Comparison of ENCODE assay signal across 10 mouse cellular contexts in the genomic region with DNA sequence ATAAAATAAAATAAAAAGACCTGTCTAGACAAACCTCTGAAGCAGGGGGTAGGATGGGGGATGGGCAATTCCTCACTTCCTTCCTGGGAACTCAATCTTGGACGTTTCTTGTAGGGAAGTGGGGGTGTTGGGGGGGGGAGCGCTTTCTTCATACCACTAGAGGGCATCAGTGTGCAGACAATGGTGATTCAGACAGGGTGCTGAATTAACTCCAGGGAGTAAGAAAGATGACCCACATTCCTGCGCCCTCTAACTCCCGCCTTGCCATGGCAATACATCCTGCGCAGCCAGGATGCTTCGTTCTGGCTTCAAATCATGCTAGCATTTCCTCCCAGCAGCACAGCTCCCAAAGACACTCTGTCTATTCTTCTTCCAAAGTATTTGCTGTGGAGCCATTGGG.
DNase-seq lines count a peak whose midpoint lies in the region; ATAC-seq and TF ChIP-seq lines count a peak whose summit lies in the region.
"Had no signal": no experiment of that assay in that cellular context is flagged by ENCODE, and none has a peak within 500 bp of the region (broad histone marks: within the 10 kb centered on the region; RNA-seq: fewer than 3 reads in every experiment).

No protein-coding gene starts in this region.

- no peak overlapping the region for H3K4me3 ChIP-seq in forebrain, embryonic 10.5 days
- no peak overlapping the region for H3K4me3 ChIP-seq in forebrain, embryonic 13.5 days
- H3K4me3 ChIP-seq in layer of hippocampus, adult 2 months = no peak overlapping the region
- no peak overlapping the region for H3K4me3 ChIP-seq in MEL (ENCODE audit: control insufficient read depth in 1 of 2, insufficient read depth in 1 of 2, low read depth in 2 of 2, low read length in 2 of 2)
- no peak overlapping the region for H3K4me3 ChIP-seq in limb, embryonic 10.5 days
- H3K4me3 ChIP-seq: liver, embryonic 13.5 days had no signal

- no peak overlapping the region for H3K27ac ChIP-seq in forebrain, embryonic 10.5 days
- no peak overlapping the region for H3K27ac ChIP-seq in forebrain, embryonic 13.5 days
- H3K27ac ChIP-seq in layer of hippocampus, adult 2 months = peak overlapping the region; percentile 48; the same call in 1 of the 2 replicates
- no peak overlapping the region for H3K27ac ChIP-seq in MEL (ENCODE audit: control insufficient read depth, low read depth, low read length)
- H3K27ac ChIP-seq in limb, embryonic 10.5 days = no peak overlapping the region
- H3K27ac ChIP-seq: liver, embryonic 13.5 days had no signal

- H3K9me3 ChIP-seq in forebrain, embryonic 10.5 days = no peaks in the 10 kb centered on the region
- no peaks in the 10 kb centered on the region for H3K9me3 ChIP-seq in forebrain, embryonic 13.5 days (replicated peaks)
- H3K9me3 ChIP-seq in MEL (replicated peaks; ENCODE audit: insufficient read depth, low read length) = no peaks in the 10 kb centered on the region
- H3K9me3 ChIP-seq in limb, embryonic 10.5 days (replicated peaks) = no peaks in the 10 kb centered on the region
- H3K9me3 ChIP-seq: liver, embryonic 13.5 days had no signal

- peak; percentile 80 for TF ChIP-seq CTCF in layer of hippocampus, adult 2 months (conservative IDR thresholded peaks at IDR 0.05)
- TF ChIP-seq CTCF in MEL (IDR thresholded peaks at IDR 0.05 in 2 of 3, conservative IDR thresholded peaks at IDR 0.05 in 1 of 3; ENCODE audit: control insufficient read depth in 1 of 3, insufficient read depth in 1 of 3, low read depth in 2 of 3, low read length in 3 of 3, poor library complexity in 1 of 3, severe bottlenecking in 1 of 3) = peak in 2 of 3 experiments; percentile 24 to 26; a peak in 4 of 6 replicates

- H3K9ac ChIP-seq in forebrain, embryonic 13.5 days = no peak overlapping the region
- no peak overlapping the region for H3K9ac ChIP-seq in MEL (ENCODE audit: control insufficient read depth, low read depth, low read length, poor library complexity, severe bottlenecking)
- H3K9ac ChIP-seq: liver, embryonic 13.5 days had no signal

- H3K79me2 ChIP-seq in MEL (ENCODE audit: control insufficient read depth, insufficient read depth, low read length, poor library complexity) = no peaks in the 10 kb centered on the region

- 20% methylated on average over 6 of the region's 6 CpGs for WGBS in forebrain, embryonic 10.5 days
- 22% methylated on average over 6 of the region's 6 CpGs for WGBS in forebrain, embryonic 13.5 days
- WGBS in limb, embryonic 10.5 days = 16% methylated on average over 6 of the region's 6 CpGs

- no peaks in the 10 kb centered on the region for H3K36me3 ChIP-seq in forebrain, embryonic 10.5 days (replicated peaks)
- no peaks in the 10 kb centered on the region for H3K36me3 ChIP-seq in forebrain, embryonic 13.5 days (ENCODE audit: poor library complexity, severe bottlenecking)
- H3K36me3 ChIP-seq in MEL (ENCODE audit: control insufficient read depth in 1 of 2, insufficient read depth in 2 of 2, low read length in 2 of 2) = no peaks in the 10 kb centered on the region
- H3K36me3 ChIP-seq in limb, embryonic 10.5 days = no peaks in the 10 kb centered on the region
- H3K36me3 ChIP-seq: liver, embryonic 13.5 days had no signal

- H3K27me3 ChIP-seq in forebrain, embryonic 10.5 days (ENCODE audit: poor library complexity, severe bottlenecking) = no peaks in the 10 kb centered on the region
- H3K27me3 ChIP-seq in forebrain, embryonic 13.5 days = no peaks in the 10 kb centered on the region
- no peaks in the 10 kb centered on the region for H3K27me3 ChIP-seq in MEL (ENCODE audit: control insufficient read depth in 1 of 2, insufficient read depth in 2 of 2, low read length in 2 of 2)
- no peaks in the 10 kb centered on the region for H3K27me3 ChIP-seq in limb, embryonic 10.5 days (ENCODE audit: low read depth, poor library complexity, severe bottlenecking)
- H3K27me3 ChIP-seq: liver, embryonic 13.5 days; Patski had no signal

- TF ChIP-seq RAD21 in MEL (IDR thresholded peaks at IDR 0.05; ENCODE audit: low read depth, low read length) = no peak; the same call in 1 of the 2 replicates

- H3K4me2 ChIP-seq in forebrain, embryonic 13.5 days = no peak overlapping the region
- H3K4me2 ChIP-seq: liver, embryonic 13.5 days had no signal

- peak; percentile 23 for DNase-seq in forebrain, embryonic 10.5 days (ENCODE audit: extremely low spot score, low spot score)
- DNase-seq in layer of hippocampus, adult 2 months (ENCODE audit: low spot score in 2 of 2) = peak; percentile 6 to 32
- DNase-seq in layer of hippocampus, adult 9-10 months (ENCODE audit: low spot score) = no peak
- peak; percentile 7 for DNase-seq in MEL (ENCODE audit: low read depth, low spot score)
- peak; percentile 32 for DNase-seq in limb, embryonic 10.5 days (ENCODE audit: low spot score)
- no peak for DNase-seq in thymus, postnatal 25 days
- DNase-seq in spleen, postnatal 36 days (ENCODE audit: low spot score in 2 of 2) = no peak
- DNase-seq: liver, embryonic 13.5 days had no signal

- TF ChIP-seq EP300 in MEL (IDR thresholded peaks at IDR 0.05; ENCODE audit: low read depth in 1 of 2, low read length in 2 of 2) = no peak

- H3K4me1 ChIP-seq in forebrain, embryonic 10.5 days = peaks cover 4% of the 10 kb centered on the region
- no peaks in the 10 kb centered on the region for H3K4me1 ChIP-seq in forebrain, embryonic 13.5 days
- no peaks in the 10 kb centered on the region for H3K4me1 ChIP-seq in MEL (ENCODE audit: control insufficient read depth in 1 of 2, insufficient read depth in 2 of 2, low read length in 2 of 2)
- no peaks in the 10 kb centered on the region for H3K4me1 ChIP-seq in limb, embryonic 10.5 days
- H3K4me1 ChIP-seq: liver, embryonic 13.5 days had no signal

- TF ChIP-seq POLR2A in MEL (IDR thresholded peaks at IDR 0.05; ENCODE audit: control insufficient read depth in 1 of 2, insufficient read depth in 1 of 2, low read depth in 1 of 2, low read length in 2 of 2, poor library complexity in 1 of 2) = no peak

- no peak for ATAC-seq in forebrain, embryonic 13.5 days
- ATAC-seq: Patski had no signal

TF ChIP-seq in MEL, 35 proteins besides CTCF, POLR2A, EP300 and RAD21:
- no peak for TF ChIP-seq ELF1 (IDR thresholded peaks at IDR 0.05; ENCODE audit: low read depth, low read length)
- no peak for TF ChIP-seq BHLHE40 (IDR thresholded peaks at IDR 0.05; ENCODE audit: borderline replicate concordance, low read depth, low read length)
- no peak for TF ChIP-seq RCOR1 (IDR thresholded peaks at IDR 0.05; ENCODE audit: low read depth, low read length)
- no peak for TF ChIP-seq MXI1 (IDR thresholded peaks at IDR 0.05; ENCODE audit: low read depth, low read length)
- TF ChIP-seq POLR2AphosphoS2 (IDR thresholded peaks at IDR 0.05; ENCODE audit: low read length) = no peak

Comparison
In these comparisons a context has a peak if more than half of its experiments do, and no peak if none do; other contexts are left out.
1. DNase-seq: peak in forebrain, embryonic 10.5 days (single experiment), layer of hippocampus, adult 2 months (2 of 2), MEL (single experiment) and limb, embryonic 10.5 days (single experiment); none in layer of hippocampus, adult 9-10 months (single experiment), thymus, postnatal 25 days (single experiment) and spleen, postnatal 36 days (0 of 2).